Mouse (Mus musculus): ENCODE results near the gene St6galnac3. TPM values are rescaled to one million over a fixed set of nuclear protein-coding genes. Genes with fewer than 3 reads are reported as not detected.

The St6galnac3 gene
- polyA plus RNA-seq, 1 experiment from 2014 or later = 31.9 TPM

- ATAC-seq (ENCODE audit: borderline replicate concordance, extremely low read depth, low FRiP score, low TSS enrichment) = no peak
- no peak overlapping the region for H3K4me3 ChIP-seq
- H3K4me2 ChIP-seq = no peak overlapping the region
- no peaks in the 10 kb centered on the region for H3K36me3 ChIP-seq
- no peaks in the 10 kb centered on the region for H3K9me3 ChIP-seq
- no peak overlapping the region for H3K27ac ChIP-seq
- H3K9ac ChIP-seq = no peak overlapping the region
- 80% methylated on average over 9 of the region's 9 CpGs for WGBS
- no peaks in the 10 kb centered on the region; the same call in 1 of the 2 replicates for H3K4me1 ChIP-seq
- no peaks in the 10 kb centered on the region for H3K27me3 ChIP-seq
Observed at GRCm38 (mm10) chr3:153662796-153663195, 62.2 kb downstream of the St6galnac3 start.

GRCm38 (mm10) chr3:153661927-153662326 lies 63.0 kb downstream of the St6galnac3 start:
- no peak for ATAC-seq (ENCODE audit: borderline replicate concordance, extremely low read depth, low FRiP score, low TSS enrichment)
- 63% methylated on average over 7 of the region's 7 CpGs for WGBS
- H3K4me1 ChIP-seq = no peaks in the 10 kb centered on the region; the same call in 1 of the 2 replicates
- no peak overlapping the region for H3K9ac ChIP-seq
- no peaks in the 10 kb centered on the region for H3K9me3 ChIP-seq
- no peaks in the 10 kb centered on the region for H3K27me3 ChIP-seq
- no peak overlapping the region for H3K27ac ChIP-seq
- H3K36me3 ChIP-seq = no peaks in the 10 kb centered on the region
- H3K4me3 ChIP-seq = no peak overlapping the region
- H3K4me2 ChIP-seq = no peak overlapping the region

GRCm38 (mm10) chr3:153659575-153660168 lies 65.3 kb downstream of the St6galnac3 start:
- Histone ChIP-seq H3K27me3 (no peaks in the 10 kb centered on the region), H3K4me2 (no peak overlapping the region), H3K4me1 (no peaks in the 10 kb centered on the region; the same call in 1 of the 2 replicates), H3K27ac (no peak overlapping the region), H3K9ac (no peak overlapping the region), H3K36me3 (no peaks in the 10 kb centered on the region), H3K9me3 (no peaks in the 10 kb centered on the region), H3K4me3 (no peak overlapping the region)
- 72% methylated on average over 15 of the region's 15 CpGs for WGBS
- ATAC-seq (ENCODE audit: borderline replicate concordance, extremely low read depth, low FRiP score, low TSS enrichment) = no peak

GRCm38 (mm10) chr3:153658051-153658777 lies 66.8 kb downstream of the St6galnac3 start:
- no peaks in the 10 kb centered on the region; the same call in 1 of the 2 replicates for H3K4me1 ChIP-seq
- no peaks in the 10 kb centered on the region for H3K9me3 ChIP-seq
- H3K27ac ChIP-seq = no peak overlapping the region
- WGBS = 64% methylated on average over 22 of the region's 22 CpGs
- no peak overlapping the region for H3K4me2 ChIP-seq
- H3K9ac ChIP-seq = no peak overlapping the region
- H3K4me3 ChIP-seq = no peak overlapping the region
- no peak for ATAC-seq (ENCODE audit: borderline replicate concordance, extremely low read depth, low FRiP score, low TSS enrichment)
- H3K27me3 ChIP-seq = no peaks in the 10 kb centered on the region
- no peaks in the 10 kb centered on the region for H3K36me3 ChIP-seq

GRCm38 (mm10) chr3:153655071-153655470 lies 69.9 kb downstream of the St6galnac3 start:
- ATAC-seq (ENCODE audit: borderline replicate concordance, extremely low read depth, low FRiP score, low TSS enrichment) = no peak
- Histone ChIP-seq H3K9me3 (no peaks in the 10 kb centered on the region), H3K36me3 (no peaks in the 10 kb centered on the region), H3K27ac (no peak overlapping the region), H3K9ac (no peak overlapping the region), H3K4me2 (no peak overlapping the region), H3K4me1 (no peaks in the 10 kb centered on the region), H3K27me3 (no peaks in the 10 kb centered on the region), H3K4me3 (no peak overlapping the region)
- whole genome bisulfite sequencing = 25% methylated on average over 9 of the region's 9 CpGs

- H3K4me3 ChIP-seq = no peak overlapping the region
- H3K27ac ChIP-seq = no peak overlapping the region
- H3K4me1 ChIP-seq = no peaks in the 10 kb centered on the region
- H3K9ac ChIP-seq = no peak overlapping the region
- no peak for ATAC-seq (ENCODE audit: borderline replicate concordance, extremely low read depth, low FRiP score, low TSS enrichment)
- no peaks in the 10 kb centered on the region for H3K36me3 ChIP-seq
- no peak overlapping the region for H3K4me2 ChIP-seq
- H3K27me3 ChIP-seq = no peaks in the 10 kb centered on the region
- 81% methylated on average over 3 of the region's 3 CpGs for WGBS
- H3K9me3 ChIP-seq = no peaks in the 10 kb centered on the region
Observed at GRCm38 (mm10) chr3:153652850-153653249, 72.1 kb downstream of the St6galnac3 start.

- 59% methylated on average over 8 of the region's 8 CpGs for WGBS
- Histone ChIP-seq H3K27me3 (no peaks in the 10 kb centered on the region), H3K27ac (no peak overlapping the region), H3K4me3 (no peak overlapping the region), H3K36me3 (no peaks in the 10 kb centered on the region), H3K4me1 (peaks cover 6% of the 10 kb centered on the region; the same call in 1 of the 2 replicates), H3K9ac (no peak overlapping the region), H3K4me2 (no peak overlapping the region), H3K9me3 (no peaks in the 10 kb centered on the region)
- no peak for ATAC-seq (ENCODE audit: borderline replicate concordance, extremely low read depth, low FRiP score, low TSS enrichment)
Observed at GRCm38 (mm10) chr3:153648713-153649112, 76.3 kb downstream of the St6galnac3 start.

GRCm38 (mm10) chr3:153645803-153646202 lies 79.2 kb downstream of the St6galnac3 start:
- Histone ChIP-seq H3K27me3 (no peaks in the 10 kb centered on the region), H3K4me1 (peaks cover 6% of the 10 kb centered on the region; the same call in 1 of the 2 replicates), H3K4me2 (no peak overlapping the region), H3K9ac (no peak overlapping the region), H3K4me3 (no peak overlapping the region), H3K9me3 (no peaks in the 10 kb centered on the region), H3K27ac (no peak overlapping the region), H3K36me3 (no peaks in the 10 kb centered on the region)
- peak; percentile 59; the same call in 1 of the 2 replicates for ATAC-seq (ENCODE audit: borderline replicate concordance, extremely low read depth, low FRiP score, low TSS enrichment)
- 57% methylated on average over 7 of the region's 7 CpGs for WGBS

GRCm38 (mm10) chr3:153643822-153644519 lies 81.0 kb downstream of the St6galnac3 start:
- Histone ChIP-seq H3K36me3 (no peaks in the 10 kb centered on the region), H3K9me3 (no peaks in the 10 kb centered on the region), H3K4me3 (no peak overlapping the region), H3K9ac (no peak overlapping the region), H3K4me1 (peaks cover 6% of the 10 kb centered on the region; the same call in 1 of the 2 replicates), H3K4me2 (no peak overlapping the region), H3K27me3 (no peaks in the 10 kb centered on the region), H3K27ac (no peak overlapping the region)
- WGBS = 61% methylated on average over 20 of the region's 20 CpGs
- ATAC-seq (ENCODE audit: borderline replicate concordance, extremely low read depth, low FRiP score, low TSS enrichment) = no peak

GRCm38 (mm10) chr3:153642826-153643225 lies 82.1 kb downstream of the St6galnac3 start:
- H3K4me2 ChIP-seq = no peak overlapping the region
- 87% methylated on average over 14 of the region's 14 CpGs for WGBS
- no peak overlapping the region for H3K9ac ChIP-seq
- no peak for ATAC-seq (ENCODE audit: borderline replicate concordance, extremely low read depth, low FRiP score, low TSS enrichment)
- no peak overlapping the region for H3K27ac ChIP-seq
- no peaks in the 10 kb centered on the region for H3K27me3 ChIP-seq
- no peaks in the 10 kb centered on the region for H3K9me3 ChIP-seq
- peaks cover 6% of the 10 kb centered on the region; the same call in 1 of the 2 replicates for H3K4me1 ChIP-seq
- no peaks in the 10 kb centered on the region for H3K36me3 ChIP-seq
- H3K4me3 ChIP-seq = no peak overlapping the region

- Histone ChIP-seq H3K36me3 (no peaks in the 10 kb centered on the region), H3K27me3 (no peaks in the 10 kb centered on the region), H3K9ac (no peak overlapping the region), H3K4me3 (no peak overlapping the region), H3K4me1 (peaks cover 6% of the 10 kb centered on the region; the same call in 1 of the 2 replicates), H3K4me2 (no peak overlapping the region), H3K9me3 (no peaks in the 10 kb centered on the region), H3K27ac (no peak overlapping the region)
- no peak for ATAC-seq (ENCODE audit: borderline replicate concordance, extremely low read depth, low FRiP score, low TSS enrichment)
- WGBS = 86% methylated on average over 5 of the region's 5 CpGs
Observed at GRCm38 (mm10) chr3:153641805-153642204, 83.2 kb downstream of the St6galnac3 start.

GRCm38 (mm10) chr3:153637336-153637735 lies 87.6 kb downstream of the St6galnac3 start:
- Histone ChIP-seq H3K36me3 (no peaks in the 10 kb centered on the region), H3K4me3 (no peak overlapping the region), H3K4me1 (peaks cover 8% of the 10 kb centered on the region; the same call in 1 of the 2 replicates), H3K27me3 (no peaks in the 10 kb centered on the region), H3K9me3 (no peaks in the 10 kb centered on the region), H3K9ac (no peak overlapping the region), H3K4me2 (no peak overlapping the region), H3K27ac (no peak overlapping the region)
- WGBS = 50% methylated on average over 1 of the region's 1 CpGs
- ATAC-seq (ENCODE audit: borderline replicate concordance, extremely low read depth, low FRiP score, low TSS enrichment) = no peak

Measured in lung, embryonic 15.5 days (tissue).